Mouse (Mus musculus) MEL (cell line): ENCODE measurements around the gene G430095P16Rik. TPM values are rescaled to one million over a fixed set of nuclear protein-coding genes. Genes with fewer than 3 reads are reported as not detected.

Experiments
- DNase-seq: peaks from one replicate; pipeline ENCODE4 v3.0.0; 2011; ENCODE audit warnings: low read depth, low spot score
- H3K27ac ChIP-seq: 2 replicates; pipeline ENCODE4 v1.5.1; 2012; ENCODE audit warnings: low read depth, mild to moderate bottlenecking, control low read depth, low read length, moderate library complexity; ENCODE audit not compliant: control insufficient read depth
- H3K27me3 ChIP-seq, 2 experiments: fragments of 150-350 bp in 1 of 2; sonication (generic) in 1 of 2; 2 replicates each; pipeline ENCODE4 v1.6.1; 2012; ENCODE audit warnings: low read length in 2 of 2, mild to moderate bottlenecking in 2 of 2, improper control_type of control experiment in 1 of 2, moderate library complexity in 1 of 2; ENCODE audit not compliant: insufficient read depth in 2 of 2, control insufficient read depth in 1 of 2
- H3K36me3 ChIP-seq, 2 experiments: 2 replicates each; pipeline ENCODE4 v1.6.1; 2012 to 2014; ENCODE audit warnings: low read length in 2 of 2, improper control_type of control experiment in 1 of 2, inconsistent platforms in 1 of 2, mild to moderate bottlenecking in 1 of 2; ENCODE audit not compliant: insufficient read depth in 2 of 2, control insufficient read depth in 1 of 2
- H3K4me1 ChIP-seq, 2 experiments: fragments of 150-350 bp in 1 of 2; sonication (generic) in 1 of 2; 2 replicates each; pipeline ENCODE4 v1.6.1; 2012; ENCODE audit warnings: low read length in 2 of 2, improper control_type of control experiment in 1 of 2, mild to moderate bottlenecking in 1 of 2; ENCODE audit not compliant: insufficient read depth in 2 of 2, control insufficient read depth in 1 of 2
- H3K4me3 ChIP-seq, 2 experiments: fragments of 150-350 bp in 1 of 2; sonication (generic) in 1 of 2; 2 replicates each; pipeline ENCODE4 v1.5.1; 2012; ENCODE audit warnings: low read depth in 2 of 2, low read length in 2 of 2, mild to moderate bottlenecking in 2 of 2, moderate library complexity in 2 of 2, control low read depth in 1 of 2, improper control_type of control experiment in 1 of 2; ENCODE audit not compliant: control insufficient read depth in 1 of 2, insufficient read depth in 1 of 2
- H3K79me2 ChIP-seq: 2 replicates; pipeline ENCODE4 v1.6.1; 2012; ENCODE audit warnings: mild to moderate bottlenecking, low read length, moderate library complexity; ENCODE audit not compliant: control insufficient read depth, poor library complexity, insufficient read depth
- H3K9ac ChIP-seq: 2 replicates; pipeline ENCODE4 v1.6.1; 2012; ENCODE audit warnings: low read depth, mild to moderate bottlenecking, control low read depth, low read length, moderate library complexity; ENCODE audit not compliant: control insufficient read depth, poor library complexity, severe bottlenecking
- H3K9me3 ChIP-seq: fragments of 150-350 bp; sonication (generic); replicated peaks from 2 replicates; pipeline ENCODE4 v1.6.1; 2012; ENCODE audit warnings: mild to moderate bottlenecking, low read length, improper control_type of control experiment, moderate library complexity; ENCODE audit not compliant: insufficient read depth
- BHLHE40 ChIP-seq: IDR thresholded peaks from 2 replicates; pipeline ENCODE4 v1.6.1; 2012; ENCODE audit warnings: low read depth, mild to moderate bottlenecking, inconsistent platforms, low read length, improper control_type of control experiment, borderline replicate concordance
- CHD1 ChIP-seq: IDR thresholded peaks from 2 replicates; pipeline ENCODE4 v1.6.1; 2012; ENCODE audit warnings: low read depth, mild to moderate bottlenecking, inconsistent platforms, low read length, improper control_type of control experiment
- CHD2 ChIP-seq: IDR thresholded peaks from 2 replicates; pipeline ENCODE4 v1.6.1; 2011; ENCODE audit warnings: low read length, improper control_type of control experiment
- CTCF ChIP-seq, 3 experiments: IDR thresholded peaks in 2 of 3; conservative IDR thresholded peaks in 1 of 3; 2 replicates each; pipeline ENCODE4 v1.5.1; 2011 to 2012; ENCODE audit warnings: low read length in 3 of 3, low read depth in 2 of 3, mild to moderate bottlenecking in 2 of 3, improper control_type of control experiment in 1 of 3, inconsistent platforms in 1 of 3, mixed read lengths in 1 of 3, moderate library complexity in 1 of 3; ENCODE audit not compliant: control insufficient read depth in 1 of 3, insufficient read depth in 1 of 3, poor library complexity in 1 of 3, severe bottlenecking in 1 of 3
- E2F4 ChIP-seq: IDR thresholded peaks from 2 replicates; pipeline ENCODE4 v1.6.1; 2011; ENCODE audit warnings: low read depth, low read length, improper control_type of control experiment, borderline replicate concordance
- ELF1 ChIP-seq: IDR thresholded peaks from 2 replicates; pipeline ENCODE4 v1.6.1; 2014; ENCODE audit warnings: low read depth, mild to moderate bottlenecking, inconsistent platforms, low read length, improper control_type of control experiment, moderate library complexity
- EP300 ChIP-seq, 2 experiments: IDR thresholded peaks; 2 replicates each; pipeline ENCODE4 v1.6.1; 2011; ENCODE audit warnings: improper control_type of control experiment in 2 of 2, low read length in 2 of 2, low read depth in 1 of 2, mild to moderate bottlenecking in 1 of 2
- ETS1 ChIP-seq: IDR thresholded peaks from 2 replicates; pipeline ENCODE4 v1.6.1; 2012; ENCODE audit warnings: low read depth, mild to moderate bottlenecking, inconsistent platforms, low read length, improper control_type of control experiment, moderate library complexity
- GABPA ChIP-seq: IDR thresholded peaks from 2 replicates; pipeline ENCODE4 v1.6.1; 2012; ENCODE audit warnings: low read depth, mild to moderate bottlenecking, inconsistent platforms, low read length, improper control_type of control experiment, moderate library complexity
- GATA1 ChIP-seq: IDR thresholded peaks from 2 replicates; pipeline ENCODE4 v1.6.1; 2011; ENCODE audit warnings: low read depth, low read length, improper control_type of control experiment
- HCFC1 ChIP-seq: IDR thresholded peaks from 2 replicates; pipeline ENCODE4 v1.6.1; 2012; ENCODE audit warnings: low read depth, mild to moderate bottlenecking, inconsistent platforms, low read length, improper control_type of control experiment, moderate library complexity
- KAT2A ChIP-seq: conservative IDR thresholded peaks from 2 replicates; pipeline ENCODE4 v1.6.1; 2012; ENCODE audit warnings: low read depth, low read length, improper control_type of control experiment, inconsistent platforms
- MAFK ChIP-seq: IDR thresholded peaks from 2 replicates; pipeline ENCODE4 v1.6.1; 2011; ENCODE audit warnings: low read depth, mild to moderate bottlenecking, low read length, improper control_type of control experiment, borderline replicate concordance
- MAX ChIP-seq: IDR thresholded peaks from 2 replicates; pipeline ENCODE4 v1.6.1; 2011; ENCODE audit warnings: low read length, improper control_type of control experiment
- MAZ ChIP-seq: IDR thresholded peaks from 2 replicates; pipeline ENCODE4 v1.6.1; 2012; ENCODE audit warnings: low read depth, mild to moderate bottlenecking, inconsistent platforms, low read length, improper control_type of control experiment
- MEF2A ChIP-seq: IDR thresholded peaks from 2 replicates; pipeline ENCODE4 v1.6.1; 2014; ENCODE audit warnings: low read depth, mild to moderate bottlenecking, inconsistent platforms, low read length, improper control_type of control experiment; ENCODE audit not compliant: poor library complexity, insufficient replicate concordance, severe bottlenecking; ENCODE audit errors: extremely low read depth
- MXI1 ChIP-seq: IDR thresholded peaks from 2 replicates; pipeline ENCODE4 v1.6.1; 2011; ENCODE audit warnings: mild to moderate bottlenecking, low read depth, low read length, improper control_type of control experiment
- MYB ChIP-seq: IDR thresholded peaks from 2 replicates; pipeline ENCODE4 v1.6.1; 2011; ENCODE audit warnings: mild to moderate bottlenecking, low read depth, low read length, improper control_type of control experiment
- MYC ChIP-seq: IDR thresholded peaks from 2 replicates; pipeline ENCODE4 v1.6.1; 2011; ENCODE audit warnings: low read depth, mild to moderate bottlenecking, low read length, improper control_type of control experiment, moderate library complexity
- NELFE ChIP-seq: IDR thresholded peaks from 2 replicates; pipeline ENCODE4 v1.6.1; 2011; ENCODE audit warnings: low read depth, low read length, improper control_type of control experiment
- POLR2A ChIP-seq, 2 experiments: IDR thresholded peaks; 2 replicates each; pipeline ENCODE4 v1.6.1; 2011 to 2012; ENCODE audit warnings: low read length in 2 of 2, mild to moderate bottlenecking in 2 of 2, control low read depth in 1 of 2, improper control_type of control experiment in 1 of 2, low read depth in 1 of 2, moderate library complexity in 1 of 2; ENCODE audit not compliant: control insufficient read depth in 1 of 2, insufficient read depth in 1 of 2, poor library complexity in 1 of 2
- POLR2AphosphoS2 ChIP-seq: IDR thresholded peaks from 2 replicates; pipeline ENCODE4 v1.6.1; 2011; ENCODE audit warnings: low read length, improper control_type of control experiment
- POLR2AphosphoS5 ChIP-seq: IDR thresholded peaks from 2 replicates; pipeline ENCODE4 v1.6.1; 2012; ENCODE audit warnings: low read depth, borderline replicate concordance, mild to moderate bottlenecking, inconsistent platforms, low read length, moderate library complexity, mixed read lengths
- RCOR1 ChIP-seq: IDR thresholded peaks from 2 replicates; pipeline ENCODE4 v1.6.1; 2012; ENCODE audit warnings: low read depth, mild to moderate bottlenecking, inconsistent platforms, low read length, improper control_type of control experiment
- SIN3A ChIP-seq: IDR thresholded peaks from 2 replicates; pipeline ENCODE4 v1.6.1; 2012; ENCODE audit warnings: low read length, improper control_type of control experiment, inconsistent platforms
- SMC3 ChIP-seq: IDR thresholded peaks from 2 replicates; pipeline ENCODE4 v1.6.1; 2011; ENCODE audit warnings: low read depth, low read length, improper control_type of control experiment
- TAL1 ChIP-seq: IDR thresholded peaks from 2 replicates; pipeline ENCODE4 v1.6.1; 2012; ENCODE audit warnings: mild to moderate bottlenecking, inconsistent platforms, low read length, moderate library complexity, mixed read lengths
- TBP ChIP-seq: IDR thresholded peaks from 2 replicates; pipeline ENCODE4 v1.8.0; 2011; ENCODE audit warnings: low read depth, low read length, improper control_type of control experiment
- TCF12 ChIP-seq: IDR thresholded peaks from 2 replicates; pipeline ENCODE4 v1.6.1; 2014; ENCODE audit warnings: low read depth, mild to moderate bottlenecking, inconsistent platforms, low read length, improper control_type of control experiment, moderate library complexity
- UBTF ChIP-seq: IDR thresholded peaks from 2 replicates; pipeline ENCODE4 v1.6.1; 2012; ENCODE audit warnings: low read depth, mild to moderate bottlenecking, inconsistent platforms, low read length, improper control_type of control experiment, moderate library complexity, borderline replicate concordance; ENCODE audit not compliant: insufficient read depth
- USF1 ChIP-seq: IDR thresholded peaks from 2 replicates; pipeline ENCODE4 v1.6.1; 2014; ENCODE audit warnings: low read depth, mild to moderate bottlenecking, inconsistent platforms, low read length, improper control_type of control experiment, moderate library complexity
- USF2 ChIP-seq, 2 experiments: IDR thresholded peaks; 2 replicates each; pipeline ENCODE4 v1.6.1; 2011 to 2012; ENCODE audit warnings: improper control_type of control experiment in 2 of 2, low read length in 2 of 2, borderline replicate concordance in 1 of 2, inconsistent platforms in 1 of 2, low read depth in 1 of 2, mild to moderate bottlenecking in 1 of 2; ENCODE audit not compliant: insufficient read depth in 1 of 2
- ZC3H11A ChIP-seq: IDR thresholded peaks from 2 replicates; pipeline ENCODE4 v1.6.1; 2012; ENCODE audit warnings: low read depth, mild to moderate bottlenecking, inconsistent platforms, low read length, improper control_type of control experiment
- ZKSCAN1 ChIP-seq: IDR thresholded peaks from 2 replicates; pipeline ENCODE4 v1.6.1; 2012; ENCODE audit warnings: low read depth, mild to moderate bottlenecking, inconsistent platforms, low read length, improper control_type of control experiment, moderate library complexity
- ZMIZ1 ChIP-seq: IDR thresholded peaks from 2 replicates; pipeline ENCODE4 v1.6.1; 2012; ENCODE audit warnings: low read depth, mild to moderate bottlenecking, inconsistent platforms, low read length, improper control_type of control experiment, moderate library complexity
- ZNF384 ChIP-seq: IDR thresholded peaks from 2 replicates; pipeline ENCODE4 v1.6.1; 2012; ENCODE audit warnings: low read depth, mild to moderate bottlenecking, inconsistent platforms, low read length, improper control_type of control experiment
- polyA plus RNA-seq, 2 experiments: library from polyadenylated mRNA; stranded (reverse) in 1 of 2; unstranded in 1 of 2; fragments of >175 nt in 1 of 2; fragments of >200 nt in 1 of 2; gene quantifications; 2 replicates each; pipeline versions ENCODE4 v1.2.1 to v1.2.4; 2012; ENCODE audit warnings: low replicate concordance in 2 of 2, low read depth in 1 of 2; ENCODE audit not compliant: insufficient read length in 2 of 2, insufficient read depth in 1 of 2, missing spikeins in 1 of 2
- total RNA-seq: library from RNA; depleted of rRNA; stranded (reverse); fragments of 300-350 nt; gene quantifications from 2 replicates; pipeline ENCODE4 v1.2.3, GENCODE M21; 2012

G430095P16Rik gene
- total and polyA plus RNA-seq, 3 experiments: 5.6 to 17.1 TPM; not detected in 1

GRCm38 (mm10) chr8:84686191-84687002 is 36.4 kb upstream of the G430095P16Rik start, which contains the start of gene Trmt1:
Gene Trmt1, plus strand, starts transcription at chr8:84686307.
- H3K4me1 ChIP-seq: peaks cover 0 to 15% of the 10 kb centered on the region in 2 experiments; a peak in 2 of 4 replicates
- H3K27ac ChIP-seq: peak within 1 kb of the TSS; percentile 70
- peak within 1 kb of the TSS; percentile 71 for H3K9ac ChIP-seq
- no peaks in the 10 kb centered on the region for H3K27me3 ChIP-seq
- no peaks in the 10 kb centered on the region for H3K9me3 ChIP-seq
- TF ChIP-seq GATA1 (no peak), EP300 (IDR thresholded peaks at IDR 0.05; ENCODE audit: low read depth in 1 of 2, low read length in 2 of 2) (no peak), E2F4 (no peak), GABPA (no peak), CHD2 (no peak), BHLHE40 (no peak), POLR2A (IDR thresholded peaks at IDR 0.05; ENCODE audit: control insufficient read depth in 1 of 2, insufficient read depth in 1 of 2, low read depth in 1 of 2, low read length in 2 of 2, poor library complexity in 1 of 2) (peak in 1 of 2 experiments; percentile 59; a peak in 2 of 4 replicates), MAZ (no peak), SMC3 (no peak), MXI1 (0 out of 2 replicates have a peak, but pooled peaks have one; percentile 22), USF2 (IDR thresholded peaks at IDR 0.05; ENCODE audit: borderline replicate concordance in 1 of 2, insufficient read depth in 1 of 2, low read depth in 1 of 2, low read length in 2 of 2) (no peak), MAX (no peak; the same call in 1 of the 2 replicates), TCF12 (no peak), TBP (no peak), UBTF (no peak), TAL1 (no peak), ZC3H11A (no peak), ETS1 (no peak), HCFC1 (no peak), MYB (no peak), ZNF384 (no peak), ZKSCAN1 (no peak), CHD1 (no peak), USF1 (peak; percentile 87), RCOR1 (no peak), SIN3A (no peak; the same call in 1 of the 2 replicates), MEF2A (no peak), POLR2AphosphoS2 (no peak), POLR2AphosphoS5 (no peak), NELFE (0 out of 2 replicates have a peak, but pooled peaks have one; percentile 34), KAT2A (no peak), ELF1 (no peak), ZMIZ1 (peak; percentile 59; the same call in 1 of the 2 replicates), MYC (no peak), MAFK (no peak), CTCF (IDR thresholded peaks at IDR 0.05 in 2 of 3, conservative IDR thresholded peaks at IDR 0.05 in 1 of 3; ENCODE audit: control insufficient read depth in 1 of 3, insufficient read depth in 1 of 3, low read depth in 2 of 3, low read length in 3 of 3, poor library complexity in 1 of 3, severe bottlenecking in 1 of 3) (no peak)
- TF ChIP-seq, all 39 proteins: peak for 5
- peak; percentile 82 for DNase-seq
- peaks cover 7 to 19% of the 10 kb centered on the region in 2 experiments for H3K36me3 ChIP-seq
- H3K4me3 ChIP-seq: peak within 1 kb of the TSS; percentile 64 to 93
- H3K79me2 ChIP-seq: peaks cover 78% of the 10 kb centered on the region
